Mouse (Mus musculus): ENCODE data around the gene Lipc.

DNA sequence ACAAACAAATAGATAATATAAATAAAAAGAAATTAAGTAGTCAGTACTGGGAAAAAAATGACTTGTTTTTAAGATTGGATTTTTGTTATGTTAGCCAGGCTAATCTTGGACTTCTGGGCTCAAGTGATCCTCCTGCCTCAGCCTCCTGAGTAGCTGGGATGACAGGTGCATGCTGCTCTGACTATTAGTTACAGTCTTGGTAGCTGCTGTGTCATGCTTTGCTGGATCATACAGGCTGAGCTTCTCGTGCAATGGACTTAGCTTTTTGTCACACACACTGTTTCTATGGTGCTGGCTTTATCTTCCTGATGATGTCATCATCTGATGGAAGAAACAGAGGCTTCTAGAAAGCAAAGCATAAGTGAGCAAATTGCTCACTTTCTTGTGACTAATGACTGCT is 146.0 kb downstream of the Lipc start:
- no peak for TF ChIP-seq CTCF (IDR thresholded peaks at IDR 0.05)
- no peak for TF ChIP-seq EP300 (IDR thresholded peaks at IDR 0.05; ENCODE audit: insufficient read depth, low read depth, low read length)
- TF ChIP-seq POLR2A (IDR thresholded peaks at IDR 0.05; ENCODE audit: insufficient read depth, low read depth, low read length) = no peak
